Mouse (Mus musculus) right cerebral cortex, postnatal 36 days (tissue): ENCODE results near the gene Commd1.

Experiments used
- DNase-seq, 2 experiments: peaks; one replicate each; pipeline ENCODE4 v3.0.0; 2022; ENCODE audit warnings: low spot score in 2 of 2, mixed read lengths in 1 of 2

Commd1 gene

GRCm38 (mm10) chr11:22990393-22991126 lies 8.4 kb upstream of the Commd1 start, which contains the start of gene Cct4:
Gene Cct4, plus strand, starts transcription at chr11:22990519.
- DNase-seq = peak; percentile 91

- no peak for DNase-seq
Observed at GRCm38 (mm10) chr11:22989786-22990185, 7.6 kb upstream of the Commd1 start.

GRCm38 (mm10) chr11:22987357-22987756 lies 5.2 kb upstream of the Commd1 start:
- DNase-seq = no peak

- no peak for DNase-seq
Observed at GRCm38 (mm10) chr11:22985510-22985909, 3.3 kb upstream of the Commd1 start.

GRCm38 (mm10) chr11:22982846-22983245 lies 664 bp upstream of the Commd1 start:
- DNase-seq = no peak

- DNase-seq = no peak
Observed at GRCm38 (mm10) chr11:22981543-22981950, 635 bp downstream of the Commd1 start.

- DNase-seq = no peak
Observed at GRCm38 (mm10) chr11:22981041-22981440, 1.1 kb downstream of the Commd1 start.

GRCm38 (mm10) chr11:22979221-22979620 lies 3.0 kb downstream of the Commd1 start:
- DNase-seq = no peak

- no peak for DNase-seq
Observed at GRCm38 (mm10) chr11:22978711-22979110, 3.5 kb downstream of the Commd1 start.

- DNase-seq = no peak
Observed at GRCm38 (mm10) chr11:22978215-22978614, 4.0 kb downstream of the Commd1 start.

GRCm38 (mm10) chr11:22973599-22973998 lies 8.6 kb downstream of the Commd1 start:
- no peak for DNase-seq

- DNase-seq = peak; percentile 76 to 81
Observed at GRCm38 (mm10) chr11:22972746-22973526, 9.2 kb downstream of the Commd1 start.

- DNase-seq = peak; percentile 62 to 79
Observed at GRCm38 (mm10) chr11:22971835-22972709, 10.1 kb downstream of the Commd1 start, which contains the start of gene Zrsr1. Gene Zrsr1, plus strand, starts transcription at chr11:22972005.

- DNase-seq = no peak
Observed at GRCm38 (mm10) chr11:22970546-22970945, 11.6 kb downstream of the Commd1 start.

- DNase-seq = no peak
Observed at GRCm38 (mm10) chr11:22969486-22969885, 12.7 kb downstream of the Commd1 start.

- DNase-seq = no peak
Observed at GRCm38 (mm10) chr11:22965503-22965902, 16.7 kb downstream of the Commd1 start.

GRCm38 (mm10) chr11:22964401-22964800 lies 17.8 kb downstream of the Commd1 start:
- DNase-seq = no peak

GRCm38 (mm10) chr11:22962101-22962500 lies 20.1 kb downstream of the Commd1 start:
- no peak for DNase-seq

GRCm38 (mm10) chr11:22957791-22958374 lies 24.3 kb downstream of the Commd1 start:
- no peak for DNase-seq

- no peak for DNase-seq
Observed at GRCm38 (mm10) chr11:22956830-22957229, 25.4 kb downstream of the Commd1 start.

GRCm38 (mm10) chr11:22956346-22956745 lies 25.8 kb downstream of the Commd1 start:
- DNase-seq = no peak
